Mouse (Mus musculus) megakaryocyte-erythroid progenitor cell, adult 5-6 weeks (primary cell): ENCODE results near the gene Mlycd. TPM values are rescaled to one million over a fixed set of nuclear protein-coding genes. Genes with fewer than 3 reads are reported as not detected.

Source experiments
- ATAC-seq: replicated peaks from 2 replicates; pipeline ENCODE4 v1.8.0; 2016; ENCODE audit warnings: mild to moderate bottlenecking, inconsistent platforms; ENCODE audit not compliant: severe bottlenecking, poor library complexity, low FRiP score, low TSS enrichment
- total RNA-seq, 2 experiments: library from RNA; stranded (forward) in 1 of 2; stranded (reverse) in 1 of 2; fragments of 200-1000, 215-1000 nt in 1 of 2; fragments of >200 nt in 1 of 2; fragmentation: Nextera tagmentation in 1 of 2; gene quantifications; 2 replicates each; pipeline ENCODE4 v1.2.3; 2014 to 2017

The Mlycd gene
- total RNA-seq, 2 experiments from 2014 or later = 5.8 to 5.9 TPM

DNA sequence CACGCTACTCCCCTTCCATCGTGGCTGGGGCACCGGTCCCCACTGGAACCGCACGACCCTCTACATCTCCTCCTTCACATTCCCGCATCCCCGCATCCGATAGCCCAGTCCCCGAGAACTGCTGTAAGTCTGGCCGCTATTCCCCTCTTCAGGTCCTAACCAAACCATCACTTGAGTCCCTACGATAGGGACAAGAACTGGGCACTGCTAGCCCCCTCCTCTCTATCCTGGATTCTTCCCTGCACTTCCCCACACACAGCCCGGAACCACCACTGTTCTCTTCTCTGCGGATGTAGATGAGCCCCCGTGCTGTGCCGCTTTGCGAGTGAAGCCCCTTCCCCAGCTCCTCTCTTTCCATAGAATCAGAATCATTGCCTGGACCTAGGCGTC lies 53.1 kb downstream of the Mlycd start:
- no peak for ATAC-seq

- no peak for ATAC-seq
Observed at GRCm38 (mm10) chr8:119449627-119450026, 54.9 kb downstream of the Mlycd start.

DNA sequence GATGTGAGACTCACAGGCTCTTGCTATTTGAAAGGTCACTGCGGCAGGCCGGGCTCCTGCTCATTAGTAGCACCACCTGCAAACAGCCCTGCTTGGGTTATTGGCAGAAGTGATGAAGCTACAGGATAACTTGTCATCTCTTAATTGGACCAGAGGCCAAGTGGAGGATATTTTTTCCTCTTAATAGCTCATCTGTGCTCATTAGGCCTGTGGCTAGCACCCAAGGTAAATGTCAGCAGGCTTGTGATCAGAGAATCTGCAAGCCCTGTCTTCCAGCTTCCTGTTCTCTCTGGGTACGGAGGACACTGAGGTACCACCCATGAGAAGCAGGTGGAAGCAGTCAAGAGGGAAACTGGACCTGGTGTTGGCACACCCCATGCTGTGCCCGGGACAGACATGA lies 56.5 kb downstream of the Mlycd start:
- no peak for ATAC-seq

DNA sequence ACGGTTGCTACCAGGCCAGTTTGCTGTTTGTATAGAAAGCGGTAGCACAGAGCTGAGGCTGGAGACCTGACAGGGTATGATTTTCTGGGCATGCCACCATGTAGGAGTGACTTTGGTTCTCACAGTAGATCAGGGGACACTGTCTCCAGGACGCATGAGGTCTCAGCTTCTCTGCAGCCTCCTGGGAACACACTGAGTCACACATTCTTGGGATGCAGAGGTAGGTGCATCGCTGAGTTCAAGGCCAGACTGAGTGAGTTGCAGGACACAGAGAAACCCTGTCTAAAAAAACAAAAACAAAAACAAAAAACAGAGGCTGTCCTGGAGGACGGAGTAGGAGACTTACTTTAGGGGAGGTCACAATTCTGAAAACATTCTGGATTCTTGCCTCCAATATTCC lies 58.2 kb downstream of the Mlycd start:
- ATAC-seq = no peak

DNA sequence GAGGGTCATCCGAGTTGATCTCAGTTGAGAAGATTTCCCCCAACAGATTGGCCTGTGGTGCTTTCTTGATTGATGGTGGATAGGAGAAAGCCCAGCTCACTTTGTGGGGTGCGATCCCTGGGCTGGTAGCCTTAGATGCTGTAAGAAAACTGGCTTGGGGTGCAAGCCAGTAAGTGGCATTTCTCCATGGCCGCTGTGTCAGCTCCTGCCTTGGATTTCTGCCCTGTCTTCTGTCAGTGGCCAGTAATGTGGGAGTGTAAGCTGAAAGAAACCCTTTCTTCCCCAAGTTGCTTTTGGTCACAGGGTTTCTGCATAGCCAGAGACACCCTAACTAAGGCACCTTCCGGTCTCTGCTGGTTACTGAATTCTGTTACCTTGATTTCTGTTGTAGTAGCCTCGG lies 61.4 kb downstream of the Mlycd start:
- ATAC-seq = no peak

- peak; percentile 48; the same call in 1 of the 2 replicates for ATAC-seq
Observed at GRCm38 (mm10) chr8:119459724-119460123, 65.0 kb downstream of the Mlycd start.

Other genes with a start within 250 kb of the Mlycd start
- 89.2 and 116 TPM in 2 replicates for gene Hsbp1, start 50.4 kb upstream of the Mlycd start, total RNA-seq (2014; fragmentation: Nextera tagmentation)
- gene Hsbp1, start 50.4 kb upstream of the Mlycd start, total RNA-seq (2017) = 103 and 110 TPM in 2 replicates
- 0.15 TPM in 1 of 2 replicates, not detected in the other for gene Osgin1, start 39.2 kb downstream of the Mlycd start, total RNA-seq (2014; fragmentation: Nextera tagmentation)
- not detected in 2 replicates for gene Osgin1, start 39.2 kb downstream of the Mlycd start, total RNA-seq (2017)
- gene Necab2, start 51.8 kb downstream of the Mlycd start, total RNA-seq (2014; fragmentation: Nextera tagmentation) = not detected in 2 replicates
- gene Necab2, start 51.8 kb downstream of the Mlycd start, total RNA-seq (2017) = not detected in 2 replicates
- gene Slc38a8, start 106.8 kb downstream of the Mlycd start, total RNA-seq (2014; fragmentation: Nextera tagmentation) = not detected in 2 replicates
- gene Slc38a8, start 106.8 kb downstream of the Mlycd start, total RNA-seq (2017) = 0.38 TPM in 1 of 2 replicates, not detected in the other
- 58.2 and 97.1 TPM in 2 replicates for gene Mbtps1, start 163.9 kb downstream of the Mlycd start, total RNA-seq (2014; fragmentation: Nextera tagmentation)
- 35.4 and 36.7 TPM in 2 replicates for gene Mbtps1, start 163.9 kb downstream of the Mlycd start, total RNA-seq (2017)
- 22.6 and 32.0 TPM in 2 replicates for gene Hsdl1, start 180.3 kb downstream of the Mlycd start, total RNA-seq (2014; fragmentation: Nextera tagmentation)
- 36.1 and 52.6 TPM in 2 replicates for gene Hsdl1, start 180.3 kb downstream of the Mlycd start, total RNA-seq (2017)
- 0.24 TPM in 1 of 2 replicates, not detected in the other for gene Dnaaf1, start 180.4 kb downstream of the Mlycd start, total RNA-seq (2014; fragmentation: Nextera tagmentation)
- 0.38 TPM in 1 of 2 replicates, not detected in the other for gene Dnaaf1, start 180.4 kb downstream of the Mlycd start, total RNA-seq (2017)
- 23.5 and 24.6 TPM in 2 replicates for gene Taf1c, start 210.3 kb downstream of the Mlycd start, total RNA-seq (2014; fragmentation: Nextera tagmentation)
- 18.5 and 21.8 TPM in 2 replicates for gene Taf1c, start 210.3 kb downstream of the Mlycd start, total RNA-seq (2017)
- gene Adad2, start 217.9 kb downstream of the Mlycd start, total RNA-seq (2014; fragmentation: Nextera tagmentation) = not detected in 2 replicates
- not detected in 2 replicates for gene Adad2, start 217.9 kb downstream of the Mlycd start, total RNA-seq (2017)
- gene Kcng4, start 240.8 kb downstream of the Mlycd start, total RNA-seq (2014; fragmentation: Nextera tagmentation) = not detected in 2 replicates
- gene Kcng4, start 240.8 kb downstream of the Mlycd start, total RNA-seq (2017) = not detected in 2 replicates